Mouse (Mus musculus): ENCODE results near the gene Il11ra2. TPM values are rescaled to one million over a fixed set of nuclear protein-coding genes. Genes with fewer than 3 reads are reported as not detected.
"Not testable (repeated sequence)": the region's sequence is repeated elsewhere in the genome, so short reads cannot be mapped to it uniquely, and the experiment has no call there.

The Il11ra2 gene
- not detected for polyA plus RNA-seq (2017; shearing (Covaris generic))

DNA sequence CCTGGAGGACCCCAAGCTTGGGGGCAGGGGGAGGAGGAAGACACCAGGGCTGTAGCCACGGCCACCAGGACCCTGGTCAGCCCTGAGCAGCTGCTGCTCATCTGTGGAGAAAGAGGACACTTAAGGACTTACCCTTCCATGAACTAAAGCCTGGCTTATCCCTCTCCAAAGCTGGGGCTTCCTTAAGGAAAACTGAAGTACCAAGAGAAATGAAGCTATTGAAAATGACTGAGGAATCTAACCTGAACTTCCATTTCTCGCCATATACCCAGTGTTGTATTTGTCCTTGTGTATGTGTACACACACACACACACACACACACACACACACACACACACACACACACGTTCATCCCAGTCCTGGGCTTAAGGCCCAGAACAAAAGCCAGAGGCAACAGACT is at the start of gene Il11ra2:
Il11ra2 (minus strand) TSS at position 101 of the 400 bp plus-strand sequence.
- not testable (repeated sequence) for ATAC-seq

DNA sequence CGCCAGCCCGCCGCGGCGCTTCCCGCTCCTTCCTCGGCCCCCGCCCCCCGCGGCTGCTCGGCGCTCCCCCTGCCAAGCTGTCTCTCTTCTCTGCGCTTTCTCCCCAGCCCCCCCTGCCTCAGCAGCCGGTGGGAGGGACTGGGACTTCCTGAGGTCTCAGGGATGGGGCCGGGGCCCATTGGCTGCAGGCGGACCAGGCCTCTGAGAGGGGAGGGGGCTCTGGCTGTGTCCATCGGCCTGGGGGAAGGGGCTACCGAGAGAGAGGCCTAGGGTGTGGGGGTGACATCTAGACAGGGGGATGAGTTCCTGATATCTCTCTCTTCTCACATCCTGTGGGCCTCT is 20.5 kb upstream of the Il11ra2 start:
- ATAC-seq: not testable (repeated sequence)

DNA sequence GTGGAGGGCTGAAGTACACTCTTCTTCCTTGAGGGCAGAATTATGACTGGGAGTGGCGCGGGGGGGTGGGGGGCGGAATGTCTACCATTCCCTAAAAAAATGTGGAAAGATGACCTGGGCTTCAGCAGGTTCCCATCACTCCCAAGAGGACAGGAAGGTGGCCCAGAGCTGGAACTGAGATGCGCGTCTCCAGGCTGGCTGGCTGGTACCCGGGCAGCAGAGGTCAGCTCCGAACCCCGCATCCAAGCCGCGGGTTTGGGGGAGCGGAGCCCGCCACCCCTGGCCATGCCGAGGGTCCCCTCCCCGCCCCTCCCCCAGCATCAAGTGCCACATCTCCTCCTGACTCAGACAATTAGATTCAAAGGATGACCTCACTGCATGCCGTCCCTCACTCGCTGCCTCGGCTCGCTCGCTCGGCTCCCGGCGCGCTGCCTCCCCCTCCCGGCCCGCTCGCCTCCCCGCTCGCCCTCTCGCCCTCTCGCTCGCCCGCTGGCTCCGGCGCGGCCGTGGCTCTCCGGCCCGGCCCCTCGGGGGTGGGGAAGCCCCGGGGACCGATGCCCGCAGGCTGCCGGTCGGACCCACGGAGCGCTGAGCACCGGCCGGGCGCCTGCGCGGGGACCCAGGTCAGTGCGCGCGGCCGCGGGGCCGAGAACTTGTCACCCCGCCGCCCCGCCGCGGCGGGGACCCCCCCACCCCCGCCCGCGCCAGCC is 19.9 kb upstream of the Il11ra2 start:
- ATAC-seq: not testable (repeated sequence)

DNA sequence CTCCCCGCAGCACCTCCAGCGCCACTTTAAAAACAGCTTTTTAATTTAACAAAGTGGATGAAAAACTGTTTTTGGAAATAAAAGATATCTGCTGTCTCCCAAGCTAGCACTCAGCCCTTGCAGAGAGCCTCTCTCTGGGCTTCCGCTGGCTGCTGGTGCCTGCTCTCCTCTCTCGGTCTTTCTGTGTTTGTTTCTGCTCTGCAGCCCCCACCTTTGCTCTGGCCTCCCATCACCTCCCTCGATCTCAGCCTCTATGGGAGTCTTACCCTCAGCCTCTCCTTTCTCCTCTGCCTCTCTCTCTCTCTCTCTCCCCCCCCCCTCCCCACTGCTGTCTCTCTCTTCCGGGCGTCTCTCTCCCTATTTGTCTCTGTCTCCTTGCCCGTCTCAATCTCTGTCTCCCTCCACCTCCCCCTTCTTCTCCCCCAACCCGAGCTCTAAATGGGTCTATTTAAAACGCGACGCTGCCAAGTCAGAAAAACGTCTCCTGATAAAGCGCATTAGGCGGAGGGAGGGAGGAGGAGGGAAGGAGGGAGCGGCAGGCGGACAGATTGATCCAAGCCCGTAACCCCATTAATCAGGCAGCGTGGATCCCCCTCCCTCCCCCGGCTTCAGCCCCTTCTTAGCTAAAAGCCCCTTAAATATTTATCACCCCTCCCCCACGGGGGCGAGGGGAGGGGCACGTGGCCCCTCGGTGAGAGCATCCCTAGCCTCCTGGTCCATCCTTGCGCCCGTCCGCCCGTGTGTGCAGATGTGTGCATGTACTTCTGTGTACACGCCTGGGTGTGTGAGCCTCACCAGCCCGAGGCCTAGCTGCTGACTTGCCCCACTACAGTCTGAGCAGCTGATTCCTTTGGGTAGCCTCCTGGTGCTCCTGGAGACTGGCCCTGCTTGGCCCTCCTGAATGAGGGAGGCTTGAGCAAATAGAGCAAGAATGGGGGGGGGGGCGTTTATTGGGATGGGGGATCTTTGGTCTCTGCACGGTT is 19.0 kb upstream of the Il11ra2 start:
- ATAC-seq: not testable (repeated sequence)

DNA sequence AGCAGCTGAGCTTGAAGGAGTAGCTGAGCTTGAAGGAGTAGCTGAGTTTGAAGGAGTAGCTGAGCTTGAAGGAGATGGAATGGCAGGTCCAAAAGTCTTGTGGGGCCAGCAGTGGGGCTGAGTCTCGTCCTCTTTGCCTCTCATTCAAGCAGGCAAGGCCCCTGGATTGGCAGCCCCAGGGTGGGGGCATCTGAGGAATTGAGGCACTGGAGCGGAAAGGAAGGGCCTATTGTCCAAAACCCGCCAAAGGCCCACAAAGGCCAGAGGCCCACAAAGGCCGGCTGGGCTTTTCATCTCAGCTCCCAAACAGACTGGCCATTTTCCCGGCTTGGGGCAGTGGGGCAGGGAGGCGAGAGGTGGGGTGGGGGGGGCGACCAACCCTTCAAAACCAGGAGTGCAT is 17.7 kb upstream of the Il11ra2 start:
- ATAC-seq: not testable (repeated sequence)

DNA sequence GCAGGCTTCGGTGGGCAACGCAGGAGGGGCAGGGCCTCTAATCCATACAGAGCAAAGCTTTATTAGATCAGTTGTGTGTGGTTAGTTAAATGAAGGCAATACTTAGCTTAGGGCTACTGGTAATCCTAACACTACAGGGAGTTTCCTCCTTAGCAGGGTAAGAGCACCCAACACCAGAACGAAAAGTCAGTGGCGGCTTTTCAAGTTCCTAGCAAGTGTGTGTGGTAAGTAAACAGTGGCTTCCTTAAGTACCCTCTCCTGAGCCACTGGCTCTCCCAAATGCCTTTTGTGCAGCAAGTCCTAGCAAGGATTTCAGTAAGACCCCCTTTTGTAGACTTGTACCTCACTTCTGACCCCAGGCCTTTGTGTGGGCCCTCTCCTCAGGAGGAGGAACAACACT is 13.7 kb upstream of the Il11ra2 start:
- ATAC-seq: not testable (repeated sequence)

DNA sequence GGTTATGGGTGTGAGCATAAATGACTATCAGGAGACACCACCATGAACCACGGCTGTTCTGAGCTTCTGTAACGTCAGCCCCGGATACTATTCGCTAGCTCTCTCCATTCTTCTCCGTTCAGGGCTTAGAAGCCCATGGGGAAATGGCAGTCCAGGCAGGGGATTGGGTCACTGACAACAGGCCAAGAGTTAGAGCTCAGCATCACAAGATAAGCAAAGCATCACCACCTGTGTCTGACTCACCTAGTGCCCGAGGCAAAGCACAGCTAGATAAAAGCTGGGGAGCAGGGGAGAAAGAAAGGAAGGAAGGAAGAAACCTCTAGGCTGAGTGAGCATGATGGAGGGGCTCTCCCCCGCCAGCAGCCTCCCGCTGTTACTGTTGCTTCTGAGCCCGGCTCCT is 6.7 kb downstream of the Il11ra2 start, which contains the start of gene Ccl27b:
Ccl27b (plus strand) TSS at position 301 of the 400 bp plus-strand sequence.
- not testable (repeated sequence) for ATAC-seq

DNA sequence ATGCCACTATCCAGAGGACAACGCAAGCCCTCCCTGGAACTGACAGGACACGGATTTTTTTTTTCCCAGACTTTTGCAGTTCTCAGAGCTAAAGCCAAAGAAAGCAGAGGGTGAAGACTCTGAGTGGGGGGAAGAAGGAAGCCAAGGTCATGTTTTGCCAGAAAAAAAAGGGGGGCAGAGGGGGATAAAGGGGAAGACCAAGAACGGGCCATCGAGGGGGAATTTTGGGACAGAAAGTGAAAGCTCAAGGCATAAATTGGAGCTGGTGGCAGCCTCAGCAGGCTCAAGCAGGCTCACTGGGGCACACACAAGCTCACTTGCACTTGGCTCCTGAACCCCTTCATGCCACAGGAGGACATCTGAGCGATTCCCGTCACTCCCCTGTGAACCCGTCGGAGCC is 32.3 kb downstream of the Il11ra2 start, which contains the start of gene Gm2564:
Gm2564 (plus strand) TSS at position 301 of the 400 bp plus-strand sequence.
- not testable (repeated sequence) for ATAC-seq

DNA sequence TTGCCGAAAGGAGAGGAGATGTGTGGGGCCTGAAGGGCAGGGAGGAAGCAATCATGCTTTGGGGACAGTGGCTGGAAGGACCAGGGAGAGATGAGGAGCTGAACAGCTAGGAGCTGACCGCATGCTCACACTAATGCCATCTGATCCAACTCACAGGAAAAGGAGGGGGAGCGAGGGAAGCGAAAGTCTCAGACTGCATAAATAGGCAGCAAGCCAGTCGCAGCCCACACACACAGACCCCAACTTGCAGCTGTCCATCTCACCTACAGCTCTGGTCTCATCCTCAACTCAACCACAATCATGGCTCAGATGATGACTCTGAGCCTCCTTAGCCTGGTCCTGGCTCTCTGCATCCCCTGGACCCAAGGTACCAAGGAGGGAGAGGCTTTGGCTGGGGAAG is 49.8 kb downstream of the Il11ra2 start, which contains the start of gene Gm10591:
Gm10591 (plus strand) TSS at position 301 of the 400 bp plus-strand sequence.
- ATAC-seq: not testable (repeated sequence)

Other genes with a start within 250 kb of the Il11ra2 start
- gene Gm21586, start 222.5 kb downstream of the Il11ra2 start, polyA plus RNA-seq (2017; shearing (Covaris generic)): not detected
- not detected for gene Gm2163, start 195.1 kb downstream of the Il11ra2 start, polyA plus RNA-seq (2017; shearing (Covaris generic))
- not detected for gene Fam205a2, start 133.7 kb downstream of the Il11ra2 start, polyA plus RNA-seq (2017; shearing (Covaris generic))
- gene Gm10591, start 49.7 kb downstream of the Il11ra2 start, polyA plus RNA-seq (2017; shearing (Covaris generic)): not detected
- gene Gm2564, start 32.2 kb downstream of the Il11ra2 start, polyA plus RNA-seq (2017; shearing (Covaris generic)): not detected
- not detected for gene Ccl27b, start 6.6 kb downstream of the Il11ra2 start, polyA plus RNA-seq (2017; shearing (Covaris generic))
- gene 4930578G10Rik, start 73.7 kb upstream of the Il11ra2 start, polyA plus RNA-seq (2017; shearing (Covaris generic)): not detected
- not detected for gene Ccl19, start 94.7 kb upstream of the Il11ra2 start, polyA plus RNA-seq (2017; shearing (Covaris generic))
- not detected for gene Ccl21a, start 112.1 kb upstream of the Il11ra2 start, polyA plus RNA-seq (2017; shearing (Covaris generic))
- gene Fam205a1, start 192.0 kb upstream of the Il11ra2 start, polyA plus RNA-seq (2017; shearing (Covaris generic)): not detected
- not detected for gene Gm12394, start 194.9 kb upstream of the Il11ra2 start, polyA plus RNA-seq (2017; shearing (Covaris generic))
- not detected for gene Fam205c, start 212.3 kb upstream of the Il11ra2 start, polyA plus RNA-seq (2017; shearing (Covaris generic))

Measured in inflammation-experienced regulatory T-cells, adult 6 months (primary cell).